Mouse (Mus musculus) limb, embryonic 15.5 days (tissue): ENCODE results near the gene Haus5. TPM values are rescaled to one million over a fixed set of nuclear protein-coding genes. Genes with fewer than 3 reads are reported as not detected.
A peak's percentile ranks its signal among the peaks of the same experiment; 100 is the strongest.

Experiments used
- ATAC-seq: fragments of 200-750 bp; cut with Nextera tagmentation; 2 replicates; pipeline ENCODE4 v1.8.0; 2017; ENCODE audit warnings: low read depth, moderate TSS enrichment; ENCODE audit not compliant: insufficient number of reproducible peaks, low FRiP score, low TSS enrichment
- H3K27ac ChIP-seq: fragments of 300-500 bp; sonication (generic); 2 replicates; pipeline ENCODE4 v1.5.1; 2015; ENCODE audit warnings: moderate library complexity, mild to moderate bottlenecking, inconsistent platforms
- H3K27me3 ChIP-seq: fragments of 300-500 bp; sonication (generic); 2 replicates; pipeline ENCODE4 v1.6.1; 2015; ENCODE audit warnings: inconsistent platforms
- H3K36me3 ChIP-seq: fragments of 300-500 bp; sonication (generic); 2 replicates; pipeline ENCODE4 v1.6.1; 2015; ENCODE audit warnings: inconsistent platforms
- H3K4me1 ChIP-seq: fragments of 300-500 bp; sonication (generic); 2 replicates; pipeline ENCODE4 v1.6.1; 2015; ENCODE audit warnings: inconsistent platforms
- H3K4me2 ChIP-seq: fragments of 300-500 bp; sonication (generic); 2 replicates; pipeline ENCODE4 v1.6.1; 2015; ENCODE audit warnings: mild to moderate bottlenecking, inconsistent platforms
- H3K4me3 ChIP-seq: fragments of 300-500 bp; sonication (generic); 2 replicates; pipeline ENCODE4 v1.5.1; 2015; ENCODE audit warnings: mild to moderate bottlenecking, inconsistent platforms
- H3K9ac ChIP-seq: fragments of 300-500 bp; sonication (generic); 2 replicates; pipeline ENCODE4 v1.6.1; 2015; ENCODE audit warnings: inconsistent platforms
- H3K9me3 ChIP-seq: fragments of 300-500 bp; sonication (generic); 2 replicates; pipeline ENCODE4 v1.6.1; 2016; ENCODE audit warnings: inconsistent platforms
- WGBS: fragments of 180-500 bp; shearing (Covaris S2); methylation state at CpG from one replicate; pipeline ENCODE4 v1.1.7; 2015; 5-methylcytosine and 5-hydroxymethylcytosine counted together
- polyA plus RNA-seq: library from polyadenylated mRNA; unstranded; fragments of >200 nt; fragmentation: Nextera tagmentation; extraction: Ambion mirVana; gene quantifications from 2 replicates; pipeline ENCODE4 v1.2.1, GENCODE M21; 2015

Haus5 gene
- 33.6 and 34.4 TPM in 2 replicates for polyA plus RNA-seq

DNA sequence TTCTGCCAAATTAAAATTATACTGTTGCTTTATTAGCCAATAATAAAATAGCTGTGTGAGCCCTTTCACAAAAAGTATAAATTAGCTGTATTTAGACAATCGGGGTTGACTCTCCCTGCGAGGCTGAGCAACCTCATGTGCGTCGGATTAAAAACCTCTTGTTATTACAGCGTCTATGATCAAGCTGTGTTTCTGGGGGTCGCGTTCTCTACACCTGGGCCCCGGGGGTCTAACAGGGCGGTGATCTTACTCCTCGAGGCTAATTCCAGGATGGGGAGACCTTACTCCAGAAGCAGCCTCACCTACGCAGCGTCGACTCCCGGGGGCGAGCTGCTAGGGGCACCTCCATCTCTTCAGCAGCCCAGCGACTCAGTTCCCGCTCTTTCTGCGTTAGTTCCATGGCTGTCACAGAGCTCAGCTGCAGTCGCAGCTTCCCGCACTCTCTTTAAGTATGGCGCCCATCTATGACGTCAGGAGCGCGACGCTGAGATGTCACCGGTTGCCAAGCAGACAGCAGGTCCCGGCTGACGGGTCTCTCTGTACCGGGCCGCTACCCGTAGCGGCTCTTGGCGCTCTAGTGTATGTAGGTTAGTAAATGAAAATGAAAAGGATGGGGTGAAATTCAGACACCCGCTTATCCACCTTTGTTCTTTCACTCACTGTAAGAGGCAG lies at the start of gene Haus5:
Haus5 (minus strand) TSS at position 466 of the 672 bp plus-strand sequence.
- Histone ChIP-seq H3K27me3 (no peaks in the 10 kb centered on the region), H3K9ac (peak within 1 kb of the TSS; percentile 73), H3K4me1 (peaks cover 9% of the 10 kb centered on the region; the same call in 1 of the 2 replicates), H3K36me3 (peaks cover 22% of the 10 kb centered on the region), H3K27ac (peak within 1 kb of the TSS; percentile 70), H3K4me3 (peak within 1 kb of the TSS; percentile 71), H3K4me2 (peak within 1 kb of the TSS; percentile 84), H3K9me3 (no peaks in the 10 kb centered on the region)
- ATAC-seq = peak; percentile 85
- under 1% methylated on average over 34 of the region's 34 CpGs for WGBS

DNA sequence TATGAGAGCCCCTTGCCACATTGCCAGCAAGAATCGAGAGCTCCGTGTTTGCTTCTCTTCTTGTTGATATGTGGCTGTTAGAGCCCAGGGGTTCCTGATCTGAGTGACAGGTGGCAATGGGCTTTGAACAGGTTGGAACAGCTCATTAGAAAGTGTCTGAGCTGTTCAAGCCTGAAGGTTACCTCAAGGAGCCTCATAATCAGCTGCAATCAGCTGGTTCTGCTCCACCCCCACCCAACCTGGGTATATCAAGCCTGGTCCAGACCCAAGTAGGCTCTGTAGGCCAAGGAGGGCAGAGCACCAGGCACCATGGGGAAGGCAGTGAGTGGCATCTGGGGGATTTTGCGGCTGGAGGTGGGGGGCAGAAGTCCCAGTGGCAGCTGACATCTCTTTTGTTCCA lies 47.1 kb upstream of the Haus5 start, which contains the start of gene Atp4a:
Atp4a (plus strand) TSS at position 268 of the 400 bp plus-strand sequence.
- H3K4me1 ChIP-seq = peaks cover 3% of the 10 kb centered on the region
- no peaks in the 10 kb centered on the region for H3K9me3 ChIP-seq
- peaks cover 26% of the 10 kb centered on the region for H3K27me3 ChIP-seq
- H3K27ac ChIP-seq = no peak within 1 kb of the TSS
- H3K4me2 ChIP-seq = no peak within 1 kb of the TSS
- ATAC-seq = no peak
- no peaks in the 10 kb centered on the region for H3K36me3 ChIP-seq
- no peak within 1 kb of the TSS for H3K9ac ChIP-seq
- no peak within 1 kb of the TSS for H3K4me3 ChIP-seq
- WGBS = 73% methylated on average over 3 of the region's 3 CpGs

- Histone ChIP-seq H3K36me3 (no peaks in the 10 kb centered on the region), H3K27ac (no peak overlapping the region), H3K4me1 (no peaks in the 10 kb centered on the region), H3K27me3 (0 out of 2 replicates have a peak, but pooled peaks cover 3% of the 10 kb centered on the region), H3K9me3 (no peaks in the 10 kb centered on the region), H3K4me2 (no peak overlapping the region), H3K4me3 (no peak overlapping the region), H3K9ac (no peak overlapping the region)
- WGBS = 87% methylated on average over 1 of the region's 1 CpGs
- ATAC-seq = no peak
Measured at GRCm38 (mm10) chr7:30707441-30707840, 42.6 kb upstream of the Haus5 start.

DNA sequence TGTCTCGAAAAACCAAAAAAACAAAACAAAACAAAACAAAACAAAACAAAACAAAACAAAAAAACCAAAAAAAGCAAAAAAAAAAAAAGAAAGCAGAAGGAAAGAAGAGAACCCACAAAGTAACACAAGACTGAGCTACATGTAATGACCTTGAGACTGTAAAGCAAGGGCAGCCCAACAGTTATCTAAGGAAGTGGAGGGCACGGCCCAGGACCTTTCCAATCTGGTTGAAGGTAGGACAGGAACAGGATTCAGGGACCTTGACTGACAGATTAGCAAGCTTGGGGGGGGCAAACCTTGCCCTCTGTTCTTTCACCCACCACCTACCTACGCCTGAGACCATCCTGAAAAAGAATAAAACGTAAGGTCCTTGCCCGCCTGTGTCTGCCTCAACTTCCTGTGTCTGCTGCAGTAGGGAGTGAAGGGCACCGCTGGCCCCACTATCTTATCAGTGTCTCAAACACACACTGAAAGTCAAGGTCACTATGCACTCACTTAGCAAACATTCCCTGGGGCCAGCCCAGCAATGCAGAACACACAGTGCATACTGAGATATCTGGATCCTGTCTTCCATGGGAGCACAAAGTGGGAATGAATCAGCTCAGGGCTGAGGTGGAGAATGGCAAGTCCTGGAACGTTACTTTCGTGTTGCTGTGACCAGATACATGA lies 41.6 kb upstream of the Haus5 start:
- no peak overlapping the region for H3K4me2 ChIP-seq
- no peaks in the 10 kb centered on the region for H3K36me3 ChIP-seq
- ATAC-seq = no peak
- H3K27ac ChIP-seq = no peak overlapping the region
- H3K4me3 ChIP-seq = no peak overlapping the region
- H3K9ac ChIP-seq = no peak overlapping the region
- H3K27me3 ChIP-seq = 0 out of 2 replicates have a peak, but pooled peaks cover 3% of the 10 kb centered on the region
- 71% methylated on average over 8 of the region's 8 CpGs for WGBS
- H3K9me3 ChIP-seq = no peaks in the 10 kb centered on the region
- H3K4me1 ChIP-seq = no peaks in the 10 kb centered on the region

GRCm38 (mm10) chr7:30698589-30698988 lies 33.8 kb upstream of the Haus5 start, which contains the start of gene 2200002J24Rik:
Gene 2200002J24Rik, plus strand, starts transcription at chr7:30698926.
- no peak for ATAC-seq
- H3K4me2 ChIP-seq = no peak within 1 kb of the TSS
- no peaks in the 10 kb centered on the region for H3K27me3 ChIP-seq
- no peak within 1 kb of the TSS for H3K27ac ChIP-seq
- H3K4me1 ChIP-seq = no peaks in the 10 kb centered on the region
- 38% methylated on average over 9 of the region's 9 CpGs for WGBS
- no peak within 1 kb of the TSS for H3K9ac ChIP-seq
- no peaks in the 10 kb centered on the region for H3K36me3 ChIP-seq
- H3K4me3 ChIP-seq = no peak within 1 kb of the TSS
- H3K9me3 ChIP-seq = no peaks in the 10 kb centered on the region

- ATAC-seq = no peak
- WGBS = 59% methylated on average over 5 of the region's 5 CpGs
- Histone ChIP-seq H3K36me3 (no peaks in the 10 kb centered on the region), H3K4me1 (no peaks in the 10 kb centered on the region), H3K4me2 (no peak overlapping the region), H3K9me3 (no peaks in the 10 kb centered on the region), H3K4me3 (no peak overlapping the region), H3K27me3 (no peaks in the 10 kb centered on the region), H3K9ac (no peak overlapping the region), H3K27ac (no peak overlapping the region)
Measured at GRCm38 (mm10) chr7:30698101-30698500, 33.3 kb upstream of the Haus5 start.

DNA sequence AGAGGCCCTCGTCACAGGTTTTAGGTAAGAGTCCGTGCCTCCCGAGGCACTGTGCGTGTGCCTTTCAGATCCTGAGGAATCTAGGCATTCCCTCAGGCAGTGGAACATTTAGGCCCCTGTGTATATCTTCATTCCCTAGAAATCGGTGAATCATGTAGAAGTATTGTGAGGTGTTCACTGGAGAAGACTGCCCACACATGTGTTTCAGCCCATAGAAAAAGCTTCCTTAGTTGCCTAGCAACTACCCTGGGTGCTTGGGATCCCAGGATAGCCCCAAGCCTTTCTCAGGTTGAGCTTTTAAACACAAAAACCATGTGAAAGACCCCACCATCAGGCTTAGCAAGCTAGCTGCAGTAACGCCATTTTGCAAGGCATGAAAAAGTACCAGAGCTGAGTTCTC lies 23.5 kb upstream of the Haus5 start:
- Histone ChIP-seq H3K4me1 (no peaks in the 10 kb centered on the region), H3K9me3 (no peaks in the 10 kb centered on the region), H3K4me2 (no peak overlapping the region), H3K4me3 (no peak overlapping the region), H3K36me3 (no peaks in the 10 kb centered on the region), H3K9ac (no peak overlapping the region), H3K27me3 (peaks cover 19% of the 10 kb centered on the region), H3K27ac (no peak overlapping the region)
- whole genome bisulfite sequencing = 67% methylated on average over 6 of the region's 6 CpGs
- no peak for ATAC-seq

GRCm38 (mm10) chr7:30683425-30683824 lies 18.6 kb upstream of the Haus5 start:
- H3K27me3 ChIP-seq = peaks cover 19% of the 10 kb centered on the region
- no peak overlapping the region for H3K4me2 ChIP-seq
- no peak overlapping the region for H3K4me3 ChIP-seq
- no peak overlapping the region for H3K9ac ChIP-seq
- 75% methylated on average over 2 of the region's 2 CpGs for WGBS
- no peaks in the 10 kb centered on the region for H3K4me1 ChIP-seq
- no peaks in the 10 kb centered on the region for H3K9me3 ChIP-seq
- no peaks in the 10 kb centered on the region for H3K36me3 ChIP-seq
- ATAC-seq = no peak
- H3K27ac ChIP-seq = no peak overlapping the region

DNA sequence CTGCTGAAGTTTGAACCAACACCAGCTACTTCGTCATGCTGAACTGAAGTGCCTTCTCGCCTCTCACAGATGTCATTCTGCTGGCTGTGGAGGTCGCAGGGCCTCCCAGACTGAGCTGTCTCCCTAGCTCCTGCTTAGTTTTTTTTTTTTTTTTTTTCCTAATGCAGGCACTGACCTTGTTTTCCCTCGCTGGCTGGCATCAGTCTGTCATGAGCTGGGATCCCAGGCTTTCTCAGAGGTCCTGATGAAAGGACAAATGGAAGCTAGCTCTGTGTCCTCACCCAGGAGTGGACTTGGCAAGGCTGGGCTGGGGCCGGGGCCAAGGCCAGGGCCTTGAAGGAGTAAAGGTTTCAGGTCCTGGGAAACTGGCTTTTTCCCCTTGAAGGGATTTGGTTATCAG lies 17.1 kb upstream of the Haus5 start:
- no peak for ATAC-seq
- H3K9me3 ChIP-seq = no peaks in the 10 kb centered on the region
- WGBS = 57% methylated on average over 5 of the region's 5 CpGs
- no peaks in the 10 kb centered on the region for H3K36me3 ChIP-seq
- no peaks in the 10 kb centered on the region for H3K4me1 ChIP-seq
- H3K4me3 ChIP-seq = no peak overlapping the region
- no peak overlapping the region for H3K9ac ChIP-seq
- peaks cover 5% of the 10 kb centered on the region; the same call in 1 of the 2 replicates for H3K27me3 ChIP-seq
- H3K4me2 ChIP-seq = no peak overlapping the region
- no peak overlapping the region for H3K27ac ChIP-seq

DNA sequence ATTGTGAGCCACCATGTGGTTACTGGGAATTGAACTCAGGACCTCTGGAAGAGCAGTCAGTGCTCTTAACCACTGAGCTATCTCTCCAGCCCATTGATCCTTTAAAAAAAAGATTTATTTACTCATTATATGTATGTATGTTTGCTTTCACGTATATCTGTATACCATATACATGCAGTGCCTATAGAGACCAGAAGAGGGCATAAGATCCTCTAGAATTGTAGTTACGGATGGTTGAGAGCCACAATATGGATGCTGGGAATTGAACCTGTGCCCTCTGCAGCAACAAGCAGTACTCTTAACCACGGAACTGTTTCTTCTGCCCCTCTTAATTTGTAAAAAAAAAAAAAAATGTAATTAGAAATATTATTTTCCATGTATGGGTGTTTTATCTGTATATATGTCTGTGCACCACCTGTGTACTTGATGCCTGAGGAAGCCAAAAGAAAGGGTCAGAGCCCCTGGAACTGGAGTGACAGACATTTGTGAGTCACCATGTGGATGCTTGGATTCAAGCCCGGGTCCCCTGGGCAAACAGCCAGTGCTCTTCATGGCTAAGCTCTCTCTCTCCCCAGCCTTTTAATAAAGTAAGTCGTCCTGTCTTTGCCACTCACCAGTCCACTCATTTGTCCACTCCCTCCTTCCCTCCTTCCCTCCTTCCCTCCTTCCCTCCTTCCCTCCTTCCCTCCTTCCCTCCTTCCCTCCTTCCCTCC lies 13.6 kb upstream of the Haus5 start:
- Histone ChIP-seq H3K4me3 (no peak overlapping the region), H3K9me3 (no peaks in the 10 kb centered on the region), H3K4me2 (no peak overlapping the region), H3K4me1 (no peaks in the 10 kb centered on the region), H3K27ac (no peak overlapping the region), H3K9ac (no peak overlapping the region), H3K36me3 (no peaks in the 10 kb centered on the region), H3K27me3 (no peaks in the 10 kb centered on the region)
- ATAC-seq = no peak
- 61% methylated on average over 5 of the region's 5 CpGs for WGBS

DNA sequence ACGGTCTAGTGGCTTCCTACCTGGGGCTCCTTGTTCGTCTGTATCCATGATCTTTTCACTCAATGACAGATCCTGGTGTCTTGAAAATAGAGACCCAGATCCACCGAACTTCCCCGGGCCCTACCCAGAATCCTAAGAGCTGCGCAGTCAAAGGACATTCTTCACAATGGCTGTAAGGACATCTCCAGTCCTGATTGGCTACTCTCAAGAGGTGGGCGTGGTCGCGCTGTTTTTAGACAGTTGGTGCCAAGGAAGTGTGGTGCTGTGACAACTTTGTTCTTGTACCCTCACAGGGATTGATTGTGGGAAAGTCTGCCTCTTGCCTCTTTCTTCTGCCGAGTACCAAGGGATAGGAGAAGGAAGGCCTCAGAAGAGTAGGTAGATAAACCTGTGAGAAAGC lies 6.7 kb upstream of the Haus5 start, which contains the start of gene Pmis2:
Pmis2 (minus strand) TSS at position 126 of the 400 bp plus-strand sequence.
- ATAC-seq = no peak
- H3K27me3 ChIP-seq = no peaks in the 10 kb centered on the region
- H3K36me3 ChIP-seq = no peaks in the 10 kb centered on the region
- H3K9ac ChIP-seq = no peak within 1 kb of the TSS
- 63% methylated on average over 9 of the region's 9 CpGs for WGBS
- H3K4me3 ChIP-seq = no peak within 1 kb of the TSS
- no peak within 1 kb of the TSS for H3K4me2 ChIP-seq
- H3K9me3 ChIP-seq = no peaks in the 10 kb centered on the region
- H3K27ac ChIP-seq = no peak within 1 kb of the TSS
- no peaks in the 10 kb centered on the region for H3K4me1 ChIP-seq

DNA sequence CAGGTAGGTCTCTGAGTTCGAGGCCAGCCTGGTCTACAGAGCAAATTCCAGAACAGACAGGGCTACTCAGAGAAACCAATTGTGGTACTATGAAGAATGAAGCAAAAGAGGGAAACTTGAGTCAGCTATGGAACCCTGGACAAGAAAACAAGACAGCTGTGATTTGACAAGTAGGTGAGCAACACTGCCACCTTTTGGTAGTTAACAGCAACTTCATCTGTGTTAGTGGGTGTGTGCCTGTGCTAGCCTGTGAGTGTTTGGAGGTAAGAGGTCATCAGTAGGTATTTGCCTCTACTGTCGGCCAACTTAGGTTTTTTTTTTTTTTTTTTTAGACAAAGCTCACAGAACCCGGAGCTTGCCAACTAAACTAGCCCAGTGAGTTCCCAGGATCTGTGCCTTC lies 4.4 kb upstream of the Haus5 start:
- H3K4me1 ChIP-seq = peaks cover 8% of the 10 kb centered on the region; the same call in 1 of the 2 replicates
- ATAC-seq = no peak
- no peak overlapping the region for H3K4me3 ChIP-seq
- 30% methylated on average over 3 of the region's 3 CpGs for WGBS
- no peaks in the 10 kb centered on the region for H3K9me3 ChIP-seq
- no peak overlapping the region for H3K9ac ChIP-seq
- H3K36me3 ChIP-seq = no peaks in the 10 kb centered on the region
- no peak overlapping the region for H3K27ac ChIP-seq
- no peak overlapping the region for H3K4me2 ChIP-seq
- no peaks in the 10 kb centered on the region for H3K27me3 ChIP-seq
